Mouse (Mus musculus) gastrocnemius, postnatal 25 days (tissue): Measurements from ENCODE around the gene Cd2bp2. TPM values are rescaled to one million over a fixed set of nuclear protein-coding genes. Genes with fewer than 3 reads are reported as not detected.

Source experiments
- DNase-seq: peaks from one replicate; pipeline ENCODE4 v3.0.0; 2022
- long read RNA-seq, 2 experiments: library from polyadenylated mRNA; stranded (forward); transcript quantifications; one replicate each; pipeline ENCODE4 v2.0.0; 2021
- total RNA-seq, 2 experiments: library from RNA; stranded (reverse); gene quantifications; 1 replicate in 1 of 2; 2 replicates in 1 of 2; pipeline ENCODE4 v1.2.3; 2021

The Cd2bp2 gene
- total RNA-seq = 10 to 100 TPM; 26.2 to 28.2 TPM
- long read RNA-seq, experiment 1, transcript Cd2bp2-202 (7 exons, 3,284 nt) = major isoform, 7 of 23 reads
- long read RNA-seq, experiment 1, partial matches to known transcripts = 5 of 23 reads
- long read RNA-seq, experiment 1, other reads (novel, unspliced or antisense) = 11 of 23 reads
- long read RNA-seq, experiment 2, transcript Cd2bp2-202 (7 exons, 3,284 nt) = major isoform, 16 of 28 reads
- long read RNA-seq, experiment 2, partial matches to known transcripts = 6 of 28 reads
- long read RNA-seq, experiment 2, other reads (novel, unspliced or antisense) = 5 of 28 reads

DNA sequence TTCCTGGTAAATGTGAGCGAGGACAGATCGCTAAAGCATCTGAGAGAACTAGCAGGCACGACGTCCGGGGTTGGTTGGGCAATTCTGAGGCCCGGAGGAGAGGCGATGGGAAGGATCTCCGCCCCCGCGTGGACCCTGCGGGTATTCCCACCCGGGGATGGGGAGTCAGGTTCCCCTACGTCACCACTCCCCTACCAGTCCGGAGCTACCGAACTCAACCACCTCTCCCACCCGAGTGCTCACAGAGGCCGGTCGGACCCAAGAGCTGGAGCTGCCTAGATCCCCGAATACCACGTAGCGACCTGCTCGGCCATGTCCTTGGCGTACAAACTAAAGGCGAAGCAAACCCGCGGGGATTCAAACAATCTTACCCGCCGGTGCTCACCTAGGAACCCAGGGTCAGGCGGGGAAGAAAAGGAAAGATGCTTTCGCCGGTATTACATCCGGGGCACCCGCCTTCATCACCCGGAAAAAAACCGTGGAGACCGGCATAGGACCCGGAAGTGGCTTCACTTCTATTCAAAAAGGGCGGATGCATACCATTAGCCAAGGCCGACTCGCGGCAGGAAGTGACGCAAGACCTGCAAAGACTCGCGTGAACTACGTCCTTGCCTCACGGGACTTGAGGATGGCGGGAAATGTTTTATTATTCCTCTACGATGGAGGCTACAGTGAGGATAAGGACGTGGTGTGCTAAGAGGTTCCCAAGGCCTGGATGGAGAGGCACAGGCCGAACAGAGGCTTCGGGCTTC is at the start of gene Cd2bp2:
TSS of gene Cd2bp2 (minus strand) at position 507 of the 752 bp plus-strand sequence.
- peak; percentile 93 for DNase-seq

DNA sequence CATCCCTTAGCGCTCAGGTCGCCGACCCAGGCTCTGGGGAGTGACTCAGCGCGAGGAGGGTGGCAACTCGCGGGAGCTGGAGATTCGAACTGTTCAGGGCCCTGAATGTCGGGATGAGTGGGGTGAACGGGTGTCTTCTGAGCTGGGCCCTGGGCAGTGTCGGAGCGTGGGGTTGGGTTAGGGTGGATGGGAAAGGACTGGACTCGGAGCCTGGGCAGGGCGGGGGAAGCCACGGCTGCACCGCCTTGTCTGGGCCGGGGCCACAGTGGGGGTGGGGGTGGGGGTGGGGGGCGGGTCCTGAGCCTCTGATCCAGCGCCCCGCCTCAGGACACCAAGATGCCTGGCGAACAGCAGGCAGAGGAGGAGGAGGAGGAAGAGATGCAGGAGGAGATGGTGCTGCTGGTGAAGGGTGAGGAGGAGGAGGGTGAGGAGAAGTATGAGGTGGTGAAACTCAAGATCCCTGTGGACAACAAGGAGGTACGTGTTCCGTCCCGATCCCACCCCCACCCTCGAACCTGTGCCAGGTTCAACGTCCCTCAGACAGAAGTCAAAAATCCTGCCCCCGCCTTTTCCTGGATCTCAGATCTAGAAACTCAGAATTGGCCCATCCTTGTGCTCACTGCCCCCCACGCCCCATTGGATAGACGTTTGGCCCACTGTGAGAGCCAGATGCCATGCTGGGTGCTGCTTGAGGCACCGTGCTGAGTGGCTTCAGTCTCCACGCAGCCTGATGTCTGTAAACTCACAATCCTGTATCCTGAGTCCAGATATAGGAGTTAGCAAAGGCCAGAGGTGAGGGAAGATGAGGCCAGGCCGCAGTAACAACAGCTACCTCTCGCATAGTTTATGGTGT is 49.0 kb upstream of the Cd2bp2 start:
- peak; percentile 68 for DNase-seq

- DNase-seq = peak; percentile 97
These were observed 48.2 kb upstream of the Cd2bp2 start, which contains the start of gene Zfp771 for GRCm38 (mm10) chr7:127243870-127244657. TSS of gene Zfp771 (plus strand) at chr7:127244274.

DNA sequence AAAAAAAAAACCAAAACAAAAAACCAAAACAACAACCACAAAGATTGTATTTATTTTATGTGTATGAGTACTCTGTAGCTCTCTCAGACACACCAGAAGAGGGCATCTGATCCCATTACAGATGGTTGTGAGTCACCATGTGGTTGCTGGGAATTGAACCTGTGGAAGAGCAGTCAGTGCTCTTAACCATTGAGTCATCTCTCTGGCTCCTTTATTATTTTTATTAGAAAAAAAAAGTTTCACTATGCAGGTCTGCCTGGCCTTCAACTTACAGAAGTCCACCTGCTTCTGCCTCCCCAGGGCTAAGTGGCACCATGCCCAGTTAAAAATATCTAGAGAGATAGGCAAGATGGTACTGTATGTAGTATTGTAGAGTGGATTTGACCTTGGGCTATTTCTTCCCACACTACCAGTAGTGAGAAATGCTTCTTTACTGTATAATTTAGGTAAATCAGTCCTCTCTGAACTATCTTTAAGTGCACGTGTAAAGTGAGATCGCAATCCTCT is 47.6 kb upstream of the Cd2bp2 start:
- no peak for DNase-seq

DNA sequence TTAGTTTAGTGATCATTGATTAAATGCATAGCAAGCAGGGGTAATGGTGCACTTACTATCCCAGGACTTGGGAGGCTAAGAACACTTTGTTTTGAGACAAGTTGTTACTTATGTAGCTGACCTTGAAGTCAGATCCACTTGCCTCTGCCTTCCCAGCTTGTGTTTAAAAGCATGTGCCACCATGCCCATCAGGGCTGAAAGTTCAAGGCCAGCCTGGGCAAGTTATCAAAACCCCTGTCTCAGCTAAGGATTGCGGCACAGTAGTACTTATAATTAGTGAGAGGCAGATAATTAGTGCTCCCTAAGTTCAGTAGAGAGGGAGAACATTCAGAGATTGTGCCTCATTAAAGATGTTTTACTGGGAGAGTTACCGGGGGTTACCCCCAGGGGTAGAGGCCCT is 38.9 kb upstream of the Cd2bp2 start:
- no peak for DNase-seq

GRCm38 (mm10) chr7:127233765-127234164 is 37.9 kb upstream of the Cd2bp2 start:
- DNase-seq = no peak

DNA sequence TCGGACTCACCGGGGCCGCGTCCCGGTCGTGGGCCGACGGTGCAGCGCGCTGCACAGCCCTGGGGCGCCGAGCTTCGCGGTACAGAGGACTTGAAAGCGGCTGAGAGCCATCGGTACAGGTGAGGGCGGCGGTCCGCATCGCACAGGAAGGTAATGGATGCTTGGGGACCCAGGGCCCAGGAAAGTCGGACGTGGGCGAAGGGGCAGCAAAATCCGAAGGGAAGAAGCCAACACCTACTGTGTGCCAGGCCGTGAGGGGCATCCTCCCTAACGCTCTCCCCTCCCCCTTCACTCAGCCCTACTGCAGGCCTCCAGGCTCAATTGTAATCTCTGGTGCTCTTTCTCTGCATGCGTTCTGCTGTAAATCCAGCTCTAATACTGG is 37.5 kb upstream of the Cd2bp2 start:
- DNase-seq = no peak

DNA sequence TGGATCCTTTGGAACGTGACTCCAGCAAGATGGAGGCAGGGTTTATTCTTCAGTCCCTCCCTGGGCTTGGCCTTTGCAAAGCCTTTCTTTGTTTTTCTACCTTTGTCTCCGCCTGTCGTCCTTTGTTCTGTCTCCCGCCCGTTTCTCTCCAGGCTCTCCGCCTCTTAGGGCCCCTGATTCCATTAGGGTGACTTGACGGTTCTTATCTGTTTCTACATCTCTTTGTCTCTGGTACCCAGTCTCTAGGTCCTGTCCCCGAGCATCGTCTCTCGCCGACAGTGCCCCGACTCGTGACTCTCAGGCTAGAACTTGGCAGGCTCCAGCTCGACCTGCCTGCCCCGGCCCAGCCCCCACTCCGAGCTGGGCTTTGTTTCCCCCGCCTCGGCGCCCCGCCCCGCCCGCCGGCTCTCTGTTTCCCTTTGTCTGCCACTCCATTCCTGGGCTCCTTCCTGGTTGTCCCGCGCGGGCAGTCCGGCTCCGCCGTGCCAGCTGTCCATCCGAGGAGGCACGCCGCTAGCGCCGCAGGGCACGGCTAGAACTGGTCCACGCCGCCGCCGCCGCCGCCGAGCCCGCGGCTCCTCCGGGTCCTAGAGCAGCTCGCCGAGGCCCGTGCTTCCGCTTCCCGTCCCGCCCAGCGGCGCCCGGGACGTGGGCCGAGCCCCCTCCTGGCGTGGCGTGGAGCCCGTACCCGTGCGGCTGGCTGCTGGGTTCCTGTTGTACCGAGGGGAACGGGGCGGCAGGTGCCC is 36.9 kb upstream of the Cd2bp2 start, which contains the start of the genes Zfp553 and Sept1:
TSS of gene Zfp553 (plus strand) at position 440 of the 746 bp plus-strand sequence.
TSS of gene Sept1 (minus strand) at position 509 of the 746 bp plus-strand sequence.
- peak; percentile 84 for DNase-seq

DNA sequence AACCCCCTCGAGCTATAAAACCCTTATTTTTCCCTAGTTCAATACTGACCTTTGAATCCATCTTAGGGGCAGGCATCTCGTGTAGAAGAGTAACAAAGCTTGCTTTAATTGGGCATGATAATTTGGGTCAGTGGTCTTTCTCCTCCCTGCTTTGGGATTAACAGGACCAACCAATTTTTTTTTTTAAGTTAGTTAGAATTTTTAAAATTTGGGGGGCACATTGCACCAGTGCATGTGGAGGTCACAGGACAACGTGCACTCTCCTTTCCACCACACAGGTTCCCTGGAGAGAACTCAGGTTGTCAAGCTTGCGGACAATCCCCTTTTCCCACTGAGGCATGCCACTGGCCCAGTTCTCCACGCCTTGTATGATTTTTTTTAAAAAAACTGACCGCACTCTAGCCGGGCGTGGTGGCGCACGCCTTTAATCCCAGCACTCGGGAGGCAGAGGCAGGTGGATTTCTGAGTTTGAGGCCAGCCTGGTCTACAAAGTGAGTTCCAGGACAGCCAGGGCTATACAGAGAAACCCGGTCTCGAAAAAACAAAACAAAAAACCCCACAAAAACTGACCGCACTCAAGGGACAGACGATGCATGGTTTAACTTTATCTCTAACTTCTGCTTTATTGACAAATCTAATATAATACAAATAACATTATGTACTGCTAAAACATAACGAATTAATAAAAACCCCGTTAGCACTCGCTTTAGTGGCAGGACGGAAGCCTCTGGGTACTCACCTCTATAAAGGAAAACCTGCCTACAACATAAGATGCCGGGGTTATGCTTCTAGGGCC is 36.2 kb upstream of the Cd2bp2 start:
- no peak for DNase-seq

DNA sequence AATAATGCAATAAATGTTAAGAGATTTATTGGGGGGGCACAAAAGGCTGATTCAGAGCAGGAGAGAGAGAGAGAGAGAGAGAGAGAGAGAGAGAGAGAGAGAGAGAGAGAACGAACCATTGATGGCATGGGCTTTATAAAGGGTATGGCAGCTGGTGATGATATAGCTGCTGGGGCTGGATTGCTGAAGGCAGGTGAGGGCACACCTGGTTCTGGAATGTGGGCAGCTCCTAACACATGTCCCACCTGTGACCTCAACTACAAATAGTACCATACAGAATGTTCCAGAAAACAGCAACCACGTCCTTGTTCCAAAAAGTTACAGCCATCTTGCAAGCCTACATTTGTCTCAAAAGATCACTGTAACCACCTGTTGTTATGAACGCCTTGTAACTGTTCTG is 35.5 kb upstream of the Cd2bp2 start:
- DNase-seq = no peak

DNA sequence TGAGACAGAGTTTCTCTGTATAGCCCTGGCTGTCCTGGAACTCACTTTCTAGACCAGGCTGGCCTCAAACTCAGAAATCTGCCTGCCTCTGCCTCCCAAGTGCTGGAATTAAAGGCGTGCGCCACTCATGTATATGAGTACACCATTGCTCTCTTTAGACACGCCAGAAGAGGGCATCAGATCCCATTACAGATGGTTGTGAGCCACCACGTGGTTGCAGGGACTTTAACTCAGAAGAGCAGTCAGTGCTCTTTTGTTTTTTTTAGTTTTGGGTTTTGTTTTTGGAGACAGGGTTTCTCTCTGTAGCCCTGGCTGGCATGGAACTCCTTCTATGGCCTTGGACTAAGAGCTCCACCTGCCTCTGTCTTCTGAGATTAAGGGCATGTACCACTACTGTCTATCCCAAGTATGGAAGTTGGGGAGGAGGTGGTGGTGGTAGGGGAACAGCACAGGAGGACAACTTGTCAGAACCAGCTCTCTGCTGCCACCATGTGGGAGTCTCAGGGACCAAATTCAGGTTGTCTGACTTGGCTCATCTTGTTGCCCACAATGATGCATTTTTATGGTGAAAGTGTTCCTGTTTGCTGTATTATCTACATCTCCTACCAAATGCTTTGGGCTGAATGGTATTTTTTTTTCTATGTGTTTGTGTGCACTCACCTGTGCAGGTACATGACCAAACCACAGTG is 32.9 kb upstream of the Cd2bp2 start:
- DNase-seq = peak; percentile 72

DNA sequence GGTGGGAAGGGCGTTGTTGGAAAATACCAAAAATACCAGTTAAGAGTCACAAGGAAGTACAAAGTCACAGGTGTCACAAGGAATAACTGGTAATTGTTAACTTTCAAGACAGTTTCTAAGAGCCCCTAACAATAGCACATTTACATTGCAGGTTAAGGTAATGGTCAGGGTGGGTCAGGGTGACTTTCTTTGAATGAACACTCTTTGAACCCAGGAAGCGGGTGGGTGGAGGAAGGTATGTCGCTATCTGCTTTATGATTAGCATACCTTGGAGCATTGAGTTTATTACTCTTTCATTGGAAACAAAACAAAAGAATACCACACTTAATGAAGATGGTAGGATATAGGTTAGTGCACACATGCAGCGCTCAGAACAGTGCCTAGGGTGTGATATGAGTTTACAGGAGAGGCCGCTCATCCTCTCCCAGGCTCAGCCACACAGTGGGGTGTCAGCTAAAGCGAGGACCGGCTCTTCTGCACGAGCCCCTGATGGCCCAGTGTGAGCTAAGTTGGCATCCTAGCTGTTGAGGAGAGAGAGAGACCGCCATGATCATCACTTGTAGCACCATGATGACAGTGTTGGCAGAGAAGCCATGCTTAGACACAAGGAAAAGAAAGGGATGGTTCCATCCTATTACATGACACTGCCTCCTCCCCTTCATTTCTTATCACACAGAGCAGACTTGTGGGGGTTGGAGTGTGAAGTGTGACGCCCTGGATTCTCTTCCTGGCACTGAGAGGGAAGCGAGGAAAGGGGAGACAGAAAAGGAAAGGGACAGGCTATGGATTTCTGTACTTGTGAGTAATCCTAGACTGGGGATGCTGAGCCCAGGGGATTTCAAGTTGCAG is 29.5 kb upstream of the Cd2bp2 start:
- DNase-seq = no peak

GRCm38 (mm10) chr7:127224616-127225015 is 28.8 kb upstream of the Cd2bp2 start:
- no peak for DNase-seq

DNA sequence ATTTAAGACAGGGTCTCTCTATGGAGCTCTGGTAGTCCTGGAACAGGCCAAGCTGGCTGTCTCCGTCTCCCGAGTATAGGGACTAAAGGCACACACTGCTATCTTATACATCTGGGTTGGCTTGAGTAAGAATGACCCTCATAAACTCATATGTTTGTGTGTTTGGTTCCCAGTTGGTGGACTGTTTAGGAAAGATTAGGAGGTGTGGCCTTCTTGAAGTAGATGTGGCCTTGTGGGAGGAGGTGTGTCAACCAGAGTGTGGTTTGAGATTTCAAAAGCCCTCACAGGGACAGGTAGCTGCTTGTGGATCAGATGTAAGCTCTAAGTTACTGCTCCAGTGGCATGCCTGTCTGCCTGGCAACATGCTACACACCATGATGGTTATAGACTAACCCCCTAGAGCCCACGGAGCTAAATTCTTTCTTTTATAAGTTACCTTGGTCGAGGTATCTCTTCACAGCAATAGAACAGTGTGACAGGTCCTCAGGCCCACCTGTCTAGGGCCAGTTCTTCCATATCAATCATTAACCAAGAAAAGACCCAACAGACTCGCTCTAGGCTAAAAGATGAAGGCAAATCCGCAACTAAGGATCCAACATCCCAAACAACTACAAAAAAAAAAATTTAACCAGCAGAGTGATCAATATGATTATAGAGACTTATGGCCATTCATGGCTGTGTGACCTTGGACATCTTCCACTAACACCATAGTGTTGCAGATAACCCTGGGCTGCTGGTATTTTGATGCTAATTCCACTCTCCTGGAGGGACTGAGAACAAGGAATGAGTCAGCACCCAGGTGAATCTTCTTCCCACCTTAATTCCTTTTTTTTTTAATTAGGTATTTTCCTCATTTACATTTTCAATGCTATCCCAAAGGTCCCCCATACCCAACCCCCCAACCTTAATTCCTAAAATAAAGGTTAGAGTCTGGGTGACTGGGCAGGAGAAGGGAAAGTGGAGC is 27.9 kb upstream of the Cd2bp2 start:
- DNase-seq = no peak

- no peak for DNase-seq
These were observed 27.3 kb upstream of the Cd2bp2 start for GRCm38 (mm10) chr7:127223106-127223505.

DNA sequence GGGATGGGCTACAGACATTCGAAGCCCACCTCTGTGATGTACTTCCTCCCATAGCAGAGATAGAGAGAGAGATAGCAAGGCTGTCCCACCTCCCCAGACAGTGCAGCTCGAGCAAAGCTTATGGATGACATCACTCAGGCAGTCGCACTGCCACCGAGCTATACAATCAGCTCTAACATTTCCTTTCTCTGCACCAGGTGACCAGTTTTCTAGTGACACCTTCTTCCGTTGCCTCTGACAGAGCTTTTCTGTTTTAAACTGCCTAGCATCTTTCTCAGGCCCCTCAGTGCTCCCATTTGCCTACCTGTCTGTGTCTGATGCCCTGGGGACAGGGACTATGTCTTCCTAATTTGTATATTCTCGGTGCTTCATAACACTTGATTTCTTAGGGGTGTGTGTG is 24.6 kb upstream of the Cd2bp2 start:
- DNase-seq = no peak

GRCm38 (mm10) chr7:127218670-127219069 is 22.8 kb upstream of the Cd2bp2 start:
- no peak for DNase-seq
